Mouse (Mus musculus): Measurements from ENCODE around the gene Eif3l.

DNA sequence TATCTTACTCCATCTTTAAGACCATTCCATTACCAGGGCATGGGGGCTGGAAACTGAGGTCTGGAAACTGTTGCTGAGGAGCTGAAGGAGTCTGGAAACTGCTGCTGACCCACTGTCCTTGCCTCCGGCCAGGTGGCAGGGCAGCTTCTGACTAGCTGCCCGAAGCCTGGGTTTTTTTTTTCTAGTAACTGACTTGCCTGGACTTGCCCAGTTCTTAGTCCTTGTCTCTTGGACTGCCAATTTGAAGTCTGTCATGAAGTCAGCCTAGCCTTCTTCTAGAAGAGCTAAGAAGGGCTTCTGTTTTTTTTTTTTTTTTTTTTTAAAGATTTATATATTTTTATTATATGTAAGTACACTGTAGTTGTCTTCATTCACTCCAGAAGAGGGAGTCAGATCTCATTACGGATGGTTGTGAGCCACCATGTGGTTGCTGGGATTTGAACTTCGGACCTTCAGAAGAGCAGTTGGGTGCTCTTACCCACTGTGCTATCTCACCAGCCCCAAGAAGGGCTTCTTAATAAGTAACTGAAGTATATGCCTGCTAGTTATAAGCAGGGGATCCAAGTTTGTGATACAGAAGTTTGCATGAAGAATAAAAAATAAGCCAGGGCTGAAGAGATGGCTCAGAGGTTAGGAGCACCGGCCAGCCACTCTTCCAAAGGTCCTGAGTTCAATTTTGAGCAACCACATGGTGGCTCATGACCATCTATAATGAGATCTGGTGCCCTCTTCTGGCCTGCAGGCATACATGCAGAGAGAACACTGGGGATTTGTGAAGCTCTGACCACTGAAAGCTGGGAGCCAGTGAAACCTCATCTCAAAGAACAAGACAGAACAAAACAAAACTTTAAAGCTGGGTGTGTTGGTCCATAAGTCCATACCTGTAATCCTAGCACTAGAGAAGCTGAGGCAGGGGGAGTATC, 3.6 kb upstream of the Eif3l start:
- TF ChIP-seq CTCF (IDR thresholded peaks at IDR 0.05; ENCODE audit: low read depth) (peak; percentile 88), EP300 (IDR thresholded peaks at IDR 0.05; ENCODE audit: low read depth) (no peak)

All from liver, embryonic 14.5 days (tissue).